Mouse (Mus musculus) mammary gland, adult 2 months (tissue): Measurements from ENCODE around the gene Dynlt1c. TPM values are rescaled to one million over a fixed set of nuclear protein-coding genes. Genes with fewer than 3 reads are reported as not detected.

Experiments
- polyA plus RNA-seq: library from polyadenylated mRNA; depleted of rRNA; stranded (reverse); fragments of >200 nt; gene quantifications from 2 replicates; pipeline ENCODE4 v1.2.3, GENCODE M21; 2012; ENCODE audit warnings: low replicate concordance; rRNA removed

Dynlt1c gene
- 11.8 and 21.5 TPM in 2 replicates for polyA plus RNA-seq

DNA sequence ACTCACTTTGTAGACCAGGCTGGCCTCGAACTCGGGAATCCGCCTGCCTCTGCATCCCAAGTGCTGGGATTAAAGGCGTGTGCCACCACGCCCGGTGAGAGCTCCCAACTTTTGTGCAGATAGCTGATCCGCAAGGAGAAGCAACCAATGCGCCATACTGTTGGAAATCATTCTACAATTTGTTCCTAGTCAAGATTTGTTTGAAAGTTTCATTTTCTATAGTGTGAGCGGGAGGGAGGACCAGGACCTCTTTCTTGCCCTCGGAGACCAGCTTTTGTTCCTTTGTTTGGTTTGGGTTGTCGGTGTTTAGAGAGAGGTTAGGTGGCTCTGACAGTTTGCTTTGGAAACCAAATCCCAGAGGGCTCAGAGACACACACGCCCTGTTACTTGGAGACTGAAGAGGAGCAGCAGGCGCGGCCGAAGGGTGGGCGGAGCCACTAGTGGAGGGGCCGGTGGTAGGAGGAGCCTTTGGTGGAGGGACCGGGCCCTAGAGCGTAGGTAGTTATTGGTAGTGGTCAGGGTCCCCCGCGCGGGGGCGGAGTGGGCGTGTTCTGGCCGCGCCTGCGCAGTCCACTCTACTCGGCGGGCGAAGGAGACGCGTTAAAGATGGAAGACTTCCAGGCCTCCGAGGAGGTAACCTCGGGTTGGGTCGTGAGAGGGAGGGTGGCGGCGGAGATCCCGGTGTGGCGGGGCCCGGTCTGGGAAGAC, at the start of gene Dynlt1c:
Gene Dynlt1c, plus strand, starts transcription at position 468 of the 708 bp plus-strand sequence.

DNA sequence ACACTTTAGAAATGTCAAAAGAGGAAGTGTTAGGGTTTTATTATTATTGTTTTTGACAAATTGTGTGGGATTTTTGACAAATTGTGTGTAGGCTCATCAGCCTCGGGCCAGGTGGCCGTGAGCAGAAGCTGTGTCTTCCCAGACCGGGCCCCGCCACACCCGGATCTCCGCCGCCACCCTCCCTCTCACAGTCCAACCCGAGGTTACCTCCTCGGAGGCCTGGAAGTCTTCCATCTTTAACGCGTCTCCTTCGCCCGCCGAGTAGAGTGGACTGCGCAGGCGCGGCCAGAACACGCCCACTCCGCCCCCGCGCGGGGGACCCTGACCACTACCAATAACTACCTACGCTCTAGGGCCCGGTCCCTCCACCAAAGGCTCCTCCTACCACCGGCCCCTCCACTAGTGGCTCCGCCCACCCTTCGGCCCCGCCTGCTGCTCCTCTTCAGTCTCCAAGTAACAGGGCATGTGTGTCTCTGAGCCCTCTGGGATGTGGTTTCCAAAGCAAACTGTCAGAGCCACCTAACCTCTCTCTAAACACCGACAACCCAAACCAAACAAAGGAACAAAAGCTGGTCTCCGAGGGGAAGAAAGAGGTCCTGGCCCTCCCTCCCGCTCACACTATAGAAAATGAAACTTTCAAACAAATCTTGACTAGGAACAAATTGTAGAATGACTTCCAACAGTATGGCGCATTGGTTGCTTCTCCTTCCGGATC, 54.3 kb downstream of the Dynlt1c start, which contains the start of gene Dynlt1f:
Gene Dynlt1f, minus strand, starts transcription at position 334 of the 715 bp plus-strand sequence.

DNA sequence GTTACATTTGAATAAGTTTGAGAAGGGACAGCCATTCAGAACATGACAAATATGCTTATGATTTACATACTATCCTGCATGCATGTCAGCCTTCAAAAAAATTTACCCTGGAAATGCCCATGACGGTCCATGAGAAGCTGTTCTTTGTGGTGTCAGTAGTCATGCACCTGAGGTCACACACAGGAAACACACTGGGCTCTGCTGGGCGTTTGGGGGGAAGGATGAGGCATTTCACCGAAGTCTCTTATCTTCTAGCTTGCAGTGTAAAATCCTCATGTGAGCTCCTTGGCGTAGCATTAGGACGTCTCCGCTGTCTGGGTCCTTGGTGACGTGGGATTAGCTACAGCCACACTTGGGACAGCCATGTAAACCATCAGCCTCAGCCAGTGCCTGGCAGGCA, 57.3 kb downstream of the Dynlt1c start, which contains the start of gene Sytl3:
Gene Sytl3, plus strand, starts transcription at position 293 of the 400 bp plus-strand sequence.

Other genes with a start within 250 kb of the Dynlt1c start
- gene Dynlt1b, start 171.6 kb upstream of the Dynlt1c start, polyA plus RNA-seq: 144 and 273 TPM in 2 replicates
- gene Dynlt1f, start 54.2 kb downstream of the Dynlt1c start, polyA plus RNA-seq: 39.5 and 72.7 TPM in 2 replicates
- 1.6 and 2.1 TPM in 2 replicates for gene Sytl3, start 57.4 kb downstream of the Dynlt1c start, polyA plus RNA-seq
- 27.0 and 42.3 TPM in 2 replicates for gene Ezr, start 181.1 kb downstream of the Dynlt1c start, polyA plus RNA-seq